Mouse (Mus musculus): ENCODE results near the gene Gm10134. TPM values are rescaled to one million over a fixed set of nuclear protein-coding genes. Genes with fewer than 3 reads are reported as not detected.
"Not testable (repeated sequence)": the region's sequence is repeated elsewhere in the genome, so short reads cannot be mapped to it uniquely, and the experiment has no call there.

The Gm10134 gene
- total RNA-seq (2021) = 1 to 10 TPM in 1 of 2 experiments, not detected in 1; 2.0 TPM
- long read RNA-seq, experiment 1 = 0 reads
- long read RNA-seq, experiment 2 = 0 reads

GRCm38 (mm10) chr2:28505795-28506194, at the start of gene Gm10134:
Gene Gm10134, plus strand, starts transcription at chr2:28506095.
- no peak for DNase-seq

DNA sequence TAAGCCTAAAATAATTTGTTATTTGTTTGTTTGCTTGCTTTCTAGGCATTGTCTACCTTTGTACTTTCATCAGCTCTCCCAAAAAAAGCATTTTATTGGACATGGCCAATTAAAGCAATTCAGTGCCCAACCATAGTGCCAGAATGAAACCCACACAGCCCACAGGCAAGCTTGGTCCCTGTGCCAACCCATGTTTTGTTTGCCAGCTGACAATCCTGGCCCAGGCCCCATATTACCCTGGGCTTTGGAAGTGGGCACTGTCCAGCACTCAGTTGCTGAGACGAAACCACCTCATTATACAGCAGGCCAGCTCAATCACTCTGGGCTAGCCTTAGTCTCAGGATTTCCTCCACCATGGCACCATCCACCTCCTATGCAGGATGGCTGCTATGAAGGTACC, 49.3 kb upstream of the Gm10134 start:
- DNase-seq = no peak

DNA sequence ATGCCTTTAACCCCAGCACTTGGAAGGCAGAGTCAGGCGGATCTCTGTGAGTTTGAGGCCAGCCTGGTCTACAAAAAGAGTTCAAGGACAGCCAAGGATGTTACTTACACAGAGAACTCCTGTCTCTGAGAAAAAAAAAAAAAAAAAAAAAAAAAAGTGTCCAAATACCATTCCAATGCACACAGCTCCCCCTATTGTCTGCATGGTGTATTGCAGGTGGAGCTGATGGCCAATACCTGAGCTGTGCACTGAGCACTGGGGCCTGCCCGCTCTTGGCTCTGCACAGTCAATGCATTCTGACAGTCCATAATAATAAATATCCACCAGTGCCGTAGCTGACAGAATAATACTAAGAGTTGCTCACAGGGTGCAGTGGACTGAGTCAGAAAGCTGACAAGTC, 42.0 kb upstream of the Gm10134 start:
- DNase-seq = peak; percentile 46

GRCm38 (mm10) chr2:28464919-28465318, 41.0 kb upstream of the Gm10134 start:
- no peak for DNase-seq

DNA sequence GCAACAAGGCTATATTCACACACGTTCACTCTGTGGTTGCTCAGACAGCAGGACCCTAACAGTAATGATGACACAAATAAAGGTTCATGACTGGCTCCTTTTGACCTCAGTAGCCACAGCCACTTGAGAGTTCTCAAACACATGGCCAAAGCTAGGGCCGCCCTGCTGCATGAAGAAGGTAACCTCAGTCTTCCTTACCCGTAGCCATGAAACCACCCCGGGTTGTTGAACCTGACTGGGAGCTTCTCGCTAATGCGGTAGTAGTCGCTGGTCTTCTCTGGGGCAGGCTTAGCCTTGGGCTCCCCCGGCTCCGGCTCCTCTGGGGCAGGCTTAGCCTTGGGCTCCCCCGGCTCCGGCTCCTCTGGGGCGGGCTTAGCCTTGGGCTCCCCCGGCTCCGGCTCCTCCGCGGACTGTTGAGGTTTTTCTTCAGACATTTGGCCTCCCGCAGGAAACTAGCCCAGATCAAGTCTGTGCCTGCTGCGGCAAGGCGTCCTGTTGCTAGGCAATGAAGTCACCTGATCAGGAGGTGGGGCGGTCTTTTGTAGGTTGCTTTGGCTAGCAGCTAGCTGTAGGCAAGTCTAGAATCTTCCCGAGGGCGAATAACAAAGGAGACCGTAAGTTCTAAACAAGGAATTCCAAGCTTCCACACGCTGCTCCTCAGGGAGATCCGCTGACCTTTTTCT, 39.9 kb upstream of the Gm10134 start, which contains the start of gene 1700007K13Rik:
1700007K13Rik (minus strand) TSS at position 497 of the 683 bp plus-strand sequence.
- DNase-seq = no peak

- peak; percentile 87 for DNase-seq
Measured at GRCm38 (mm10) chr2:28467860-28468485, 37.9 kb upstream of the Gm10134 start, which contains the start of gene Mrps2. Gene Mrps2, plus strand, starts transcription at chr2:28468066.

GRCm38 (mm10) chr2:28468486-28469225, 37.2 kb upstream of the Gm10134 start:
- no peak for DNase-seq

GRCm38 (mm10) chr2:28469461-28469860, 36.4 kb upstream of the Gm10134 start:
- DNase-seq = no peak

GRCm38 (mm10) chr2:28470591-28470990, 35.3 kb upstream of the Gm10134 start:
- DNase-seq = no peak

DNA sequence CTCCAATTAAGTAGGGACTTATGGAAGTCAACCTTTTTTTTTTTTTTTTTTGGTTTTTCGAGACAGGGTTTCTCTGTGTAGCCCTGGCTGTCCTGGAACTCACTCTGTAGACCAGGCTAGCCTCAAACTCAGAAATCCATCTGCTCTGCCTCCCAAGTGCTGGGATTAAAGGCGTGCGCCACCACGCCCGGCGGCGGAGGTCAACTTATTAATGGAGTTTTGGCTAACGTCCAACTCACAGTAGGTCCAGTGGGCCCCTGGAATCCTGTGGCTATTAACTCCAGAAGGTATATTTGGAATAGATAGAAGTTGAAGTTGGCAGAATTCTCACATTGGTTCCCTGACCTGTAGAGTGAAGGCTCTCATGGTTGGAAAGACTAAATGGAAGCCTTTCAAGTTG, 33.9 kb upstream of the Gm10134 start:
- DNase-seq = not testable (repeated sequence)

DNA sequence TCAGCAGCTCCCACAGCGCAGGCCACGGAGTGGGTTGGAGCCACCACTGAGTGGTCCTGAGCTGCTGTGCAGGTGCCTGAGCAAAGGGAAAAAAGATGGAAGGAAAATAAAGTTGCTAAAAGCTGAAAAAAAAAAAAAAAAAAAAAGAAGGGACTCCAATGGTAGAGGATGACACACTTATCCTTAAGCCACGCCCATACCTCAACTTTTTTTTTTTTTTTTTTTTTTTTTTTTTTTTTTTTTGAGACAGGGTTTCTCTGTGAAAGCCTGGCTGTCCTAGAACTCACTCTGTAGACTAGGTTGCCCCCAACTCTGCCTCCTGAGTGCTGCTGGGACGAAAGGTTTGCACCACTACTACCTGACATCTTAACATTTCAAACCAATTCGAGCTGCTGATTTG, 27.9 kb upstream of the Gm10134 start:
- not testable (repeated sequence) for DNase-seq

DNA sequence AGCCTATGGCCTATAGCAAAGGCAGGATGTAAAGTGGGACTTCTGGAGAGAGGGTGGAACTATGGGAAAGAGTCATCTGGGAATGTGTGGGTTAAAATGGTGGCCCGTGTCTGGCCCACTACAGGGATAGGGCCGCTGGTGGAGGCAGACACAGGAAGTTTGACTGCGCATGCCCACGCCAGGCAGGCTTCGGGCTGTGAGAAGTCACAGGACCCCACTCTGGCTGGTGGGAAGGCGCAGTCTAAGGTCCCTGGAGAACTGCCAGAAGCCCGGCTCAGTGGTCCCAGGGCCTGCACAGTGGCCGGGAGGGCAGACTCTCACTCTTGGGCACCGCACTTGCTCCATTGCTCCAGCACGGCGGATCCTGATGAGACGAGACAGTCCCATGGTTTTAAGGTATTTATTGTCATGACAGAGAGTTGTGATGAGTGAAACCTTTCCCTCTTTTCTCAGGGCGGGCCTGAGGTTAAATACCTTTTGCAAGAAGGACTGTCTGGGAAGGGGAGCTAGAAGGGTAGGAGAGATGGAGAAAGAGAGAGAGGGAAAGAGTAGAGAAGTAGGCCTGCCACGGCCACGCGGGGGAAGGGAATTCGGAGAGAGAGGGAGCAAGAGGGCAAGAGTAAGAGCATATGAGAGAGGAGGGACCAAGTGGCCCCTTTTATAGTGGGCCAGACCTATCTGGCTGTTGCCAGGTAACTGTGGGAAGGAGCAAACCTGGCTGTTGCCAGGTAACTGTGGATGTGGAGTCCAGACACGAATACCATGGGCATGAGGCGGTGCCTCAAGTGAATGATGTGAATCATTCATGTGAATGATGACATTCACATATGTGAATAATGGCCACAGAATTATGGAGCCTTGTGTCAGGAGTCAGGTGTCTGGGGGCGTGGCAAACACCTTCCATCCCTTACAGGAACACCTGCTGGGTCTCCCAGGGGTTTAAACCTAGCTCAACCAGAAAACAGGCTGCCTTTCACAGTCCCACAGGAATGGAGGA, 26.4 kb upstream of the Gm10134 start:
- DNase-seq = no peak

GRCm38 (mm10) chr2:28483861-28484260, 22.0 kb upstream of the Gm10134 start:
- no peak for DNase-seq

GRCm38 (mm10) chr2:28494521-28494920, 11.4 kb upstream of the Gm10134 start:
- DNase-seq = no peak

GRCm38 (mm10) chr2:28495207-28495756, 10.6 kb upstream of the Gm10134 start:
- DNase-seq = no peak

DNA sequence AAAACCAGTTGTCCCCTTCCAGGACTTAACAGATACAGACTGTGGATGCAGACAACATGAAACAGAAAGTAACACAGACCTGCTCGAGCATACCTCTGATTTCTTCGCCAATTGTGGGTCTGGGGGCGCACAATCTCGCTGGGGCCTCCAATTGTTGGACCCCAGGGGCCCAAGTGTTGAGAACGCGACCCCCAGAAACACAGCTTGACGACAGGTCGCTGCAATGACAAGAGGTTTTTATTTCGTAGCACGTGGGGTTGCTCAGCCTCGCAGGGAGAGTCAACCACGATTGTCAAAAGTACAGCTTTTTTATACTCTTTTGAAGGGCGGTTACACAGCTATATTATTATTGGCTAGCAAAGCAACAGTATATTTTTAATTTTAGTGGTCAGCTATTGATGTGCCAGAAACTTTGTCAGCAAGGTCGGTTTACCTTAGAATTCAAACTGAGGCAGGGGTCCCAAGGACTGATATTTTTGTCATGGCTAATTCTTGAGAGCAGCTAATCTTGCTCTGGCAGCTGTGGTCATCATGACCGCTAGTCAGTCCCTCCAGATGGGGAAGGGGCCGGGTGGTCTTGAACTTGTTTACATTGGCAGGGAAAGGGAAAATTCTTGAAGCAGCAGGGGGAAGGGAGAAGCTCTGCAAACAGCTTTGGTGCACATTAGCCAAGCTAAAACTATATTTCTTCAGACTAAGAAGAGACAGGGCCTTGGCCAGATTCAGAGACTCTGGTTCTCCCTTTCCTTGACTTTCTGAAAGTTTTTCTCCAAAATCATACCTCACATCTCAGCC, 9.9 kb upstream of the Gm10134 start:
- DNase-seq = no peak

DNA sequence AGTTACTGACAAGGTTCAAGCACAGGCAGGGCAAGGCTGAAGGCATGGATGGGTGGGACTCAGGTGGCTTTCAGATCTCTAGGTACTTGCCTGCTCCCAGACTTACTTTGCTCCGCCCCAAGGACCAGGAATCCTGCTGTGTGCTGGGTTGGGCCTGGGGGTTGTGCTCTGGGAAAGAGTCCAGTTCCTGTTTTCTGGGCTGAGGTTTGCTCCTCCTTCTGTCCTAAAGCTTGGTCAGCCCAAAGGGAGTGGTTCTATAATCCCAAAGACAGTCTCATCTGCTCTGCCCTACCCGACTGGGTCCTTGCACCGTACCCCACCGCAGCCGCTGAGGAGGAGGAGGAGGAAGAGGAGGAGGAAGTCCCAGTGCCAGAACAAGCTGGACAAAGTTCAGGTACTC, 9.2 kb upstream of the Gm10134 start, which contains the start of gene Gbgt1:
Gbgt1 (plus strand) TSS at position 221 of the 400 bp plus-strand sequence.
- DNase-seq = no peak

DNA sequence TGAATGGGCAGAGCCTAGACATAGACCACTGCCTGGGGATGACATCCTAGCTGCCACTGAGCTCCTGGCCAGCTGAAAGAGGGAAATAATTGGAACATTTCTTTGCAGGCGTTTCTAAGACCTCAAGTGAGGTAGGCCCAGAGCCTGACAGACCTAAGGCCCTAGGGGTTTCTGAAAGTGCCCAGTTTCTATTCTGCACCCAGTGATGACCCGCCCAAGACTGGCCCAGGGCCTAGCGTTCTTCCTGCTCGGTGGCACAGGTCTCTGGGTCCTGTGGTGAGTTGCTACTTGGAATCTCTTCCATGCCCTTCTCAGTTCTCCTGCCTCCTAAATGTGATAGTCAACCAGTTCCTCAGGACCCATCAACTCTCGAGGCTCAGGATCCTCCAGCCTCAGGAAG, 8.3 kb upstream of the Gm10134 start:
- no peak for DNase-seq

GRCm38 (mm10) chr2:28498431-28498830, 7.5 kb upstream of the Gm10134 start:
- DNase-seq = no peak

DNA sequence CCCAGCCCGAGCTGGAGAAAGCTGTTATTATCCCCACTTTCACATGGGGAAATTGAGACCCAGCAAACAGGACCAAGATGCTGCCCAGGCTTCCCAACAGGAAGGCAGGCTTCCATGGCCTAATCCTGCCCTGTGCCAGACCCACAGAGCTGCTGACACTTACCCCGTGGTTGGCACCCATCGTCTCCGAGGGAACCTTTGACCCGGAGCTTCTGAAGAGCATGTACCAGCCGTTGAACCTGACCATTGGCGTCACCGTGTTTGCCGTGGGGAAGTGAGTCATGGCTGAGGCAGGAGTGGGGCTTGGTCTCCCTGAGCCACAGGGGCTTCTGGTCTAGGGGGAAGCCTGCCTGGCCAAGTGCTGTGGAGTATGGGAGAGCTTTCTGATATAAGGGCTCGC, 2.9 kb upstream of the Gm10134 start:
- no peak for DNase-seq

All from gastrocnemius, postnatal 10 days (tissue).